Mouse (Mus musculus): ENCODE results near the gene Rpl36a-ps1.

GRCm38 (mm10) chr14:98992482-98992881 is 1.6 kb downstream of the Rpl36a-ps1 start:
- TF ChIP-seq CTCF (IDR thresholded peaks at IDR 0.05; ENCODE audit: low read depth, low read length) (no peak), POLR2A (IDR thresholded peaks at IDR 0.05; ENCODE audit: insufficient read depth, low read length) (no peak), EP300 (IDR thresholded peaks at IDR 0.05; ENCODE audit: insufficient read depth, low read depth, low read length) (no peak)

All from ES-Bruce4 (cell line).